Mouse (Mus musculus) ES-E14 (cell line): ENCODE measurements at regions not wholly inside any gene's neighbourhood (a gene's known extent, or its start where the extent isn't known, plus 50 kb on each side); places are given as distances from the start of the nearest gene placed in this dataset.

Experiments
- DNase-seq: peaks from one replicate; pipeline ENCODE4 v3.0.0-alpha.2; 2013; ENCODE audit warnings: low read depth, low spot score
- H3K27ac ChIP-seq: 2 replicates; pipeline ENCODE4 v1.5.1; 2012; ENCODE audit warnings: low read depth, mild to moderate bottlenecking, low read length, moderate library complexity, mixed read lengths; ENCODE audit not compliant: poor library complexity, insufficient read depth, severe bottlenecking
- H3K36me3 ChIP-seq: 2 replicates; pipeline ENCODE4 v1.6.1; 2012; ENCODE audit warnings: mild to moderate bottlenecking, low read length, moderate library complexity, mixed read lengths; ENCODE audit not compliant: control insufficient read depth, poor library complexity, insufficient read depth, severe bottlenecking
- H3K4me1 ChIP-seq, 2 experiments: fragments of 150-350 bp in 1 of 2; sonication (generic) in 1 of 2; 2 replicates each; pipeline ENCODE4 v1.6.1; 2012; ENCODE audit warnings: low read length in 2 of 2, mild to moderate bottlenecking in 1 of 2, mixed read lengths in 1 of 2; ENCODE audit not compliant: control insufficient read depth in 2 of 2, insufficient read depth in 2 of 2, poor library complexity in 1 of 2
- H3K4me3 ChIP-seq, 2 experiments: fragments of 150-350 bp in 1 of 2; sonication (generic) in 1 of 2; 2 replicates each; pipeline ENCODE4 v1.5.1; 2012; ENCODE audit warnings: low read length in 2 of 2, low read depth in 1 of 2, mild to moderate bottlenecking in 1 of 2, mixed read lengths in 1 of 2; ENCODE audit not compliant: insufficient read depth in 1 of 2, poor library complexity in 1 of 2, severe bottlenecking in 1 of 2
- H3K9ac ChIP-seq: 2 replicates; pipeline ENCODE4 v1.6.1; 2012; ENCODE audit warnings: low read depth, mild to moderate bottlenecking, low read length, mixed read lengths; ENCODE audit not compliant: poor library complexity, insufficient read depth, severe bottlenecking
- H3K9me3 ChIP-seq: fragments of 150-350 bp; sonication (generic); 2 replicates; pipeline ENCODE4 v1.6.1; 2012; ENCODE audit warnings: low read depth, mild to moderate bottlenecking, low read length; ENCODE audit not compliant: control insufficient read depth, insufficient read depth
- CHD2 ChIP-seq: IDR thresholded peaks from 2 replicates; pipeline ENCODE4 v1.6.1; 2014; ENCODE audit warnings: mild to moderate bottlenecking, low read depth, low read length, inconsistent platforms
- HCFC1 ChIP-seq: IDR thresholded peaks from 2 replicates; pipeline ENCODE4 v1.6.1; 2012; ENCODE audit warnings: low read length, inconsistent platforms, borderline replicate concordance; ENCODE audit not compliant: insufficient read depth
- MAFK ChIP-seq: IDR thresholded peaks from 2 replicates; pipeline ENCODE4 v1.6.1; 2014; ENCODE audit warnings: mild to moderate bottlenecking, low read depth, low read length, inconsistent platforms; ENCODE audit not compliant: insufficient read depth
- ZC3H11A ChIP-seq: IDR thresholded peaks from 2 replicates; pipeline ENCODE4 v1.6.1; 2012; ENCODE audit warnings: low read depth, mild to moderate bottlenecking, inconsistent platforms, low read length, borderline replicate concordance
- ZNF384 ChIP-seq: IDR thresholded peaks from 2 replicates; pipeline ENCODE4 v1.6.1; 2012; ENCODE audit warnings: low read depth, low read length, inconsistent platforms
- in situ Hi-C, 2 experiments: fragments of 600-800 bp; cut with MboI; formaldehyde crosslinking; loops; one replicate each; pipeline ENCODE4 v1.15.1; 2025; ENCODE audit warnings: low sequenced_read_pairs in 2 of 2, inconsistent platforms in 1 of 2; ENCODE audit not compliant: unreplicated experiment in 2 of 2

- no peak for TF ChIP-seq ZNF384
- no peak for TF ChIP-seq CHD2
- no peak for TF ChIP-seq ZC3H11A
- TF ChIP-seq MAFK = no peak
- TF ChIP-seq HCFC1 = no peak
- in situ Hi-C loops = no loop called here
- no peak for DNase-seq
These were observed 404.2 kb upstream of the Cntn3 start for GRCm38 (mm10) chr6:102977122-102977521.

GRCm38 (mm10) chr6:103023326-103023725, 450.4 kb upstream of the Cntn3 start:
- no peaks in the 10 kb centered on the region for H3K4me1 ChIP-seq
- no peak overlapping the region for H3K9ac ChIP-seq
- H3K4me3 ChIP-seq = no peak overlapping the region
- in situ Hi-C loops = no loop called here
- no peak overlapping the region for H3K27ac ChIP-seq
- H3K36me3 ChIP-seq = no peaks in the 10 kb centered on the region
- TF ChIP-seq ZC3H11A (no peak), ZNF384 (no peak), CHD2 (no peak), MAFK (no peak), HCFC1 (no peak)
- DNase-seq = no peak
- no peaks in the 10 kb centered on the region for H3K9me3 ChIP-seq

More at GRCm38 (mm10) chr6:102977122-102977521, 404.2 kb upstream of the Cntn3 start:
- Histone ChIP-seq H3K4me1 (no peaks in the 10 kb centered on the region), H3K4me3 (no peak overlapping the region), H3K36me3 (no peaks in the 10 kb centered on the region), H3K27ac (no peak overlapping the region), H3K9me3 (no peaks in the 10 kb centered on the region), H3K9ac (no peak overlapping the region)

GRCm38 (mm10) chr6:103024006-103024405, 451.1 kb upstream of the Cntn3 start:
- H3K4me1 ChIP-seq = no peaks in the 10 kb centered on the region
- no peak overlapping the region for H3K9ac ChIP-seq
- H3K36me3 ChIP-seq = no peaks in the 10 kb centered on the region
- H3K4me3 ChIP-seq = no peak overlapping the region
- no peak for DNase-seq
- TF ChIP-seq CHD2 (no peak), ZNF384 (no peak), ZC3H11A (no peak), HCFC1 (no peak), MAFK (no peak)
- H3K27ac ChIP-seq = no peak overlapping the region
- no peaks in the 10 kb centered on the region for H3K9me3 ChIP-seq
- in situ Hi-C loops = no loop called here

GRCm38 (mm10) chr6:103028150-103028549, 455.2 kb upstream of the Cntn3 start:
- H3K9ac ChIP-seq = no peak overlapping the region
- TF ChIP-seq MAFK = no peak
- TF ChIP-seq CHD2 = no peak
- no peak for TF ChIP-seq HCFC1
- no peak for TF ChIP-seq ZC3H11A
- no peaks in the 10 kb centered on the region for H3K9me3 ChIP-seq
- H3K27ac ChIP-seq = no peak overlapping the region
- H3K4me3 ChIP-seq = no peak overlapping the region
- no peaks in the 10 kb centered on the region for H3K4me1 ChIP-seq
- H3K36me3 ChIP-seq = no peaks in the 10 kb centered on the region
- DNase-seq = no peak
- in situ Hi-C loops = no loop called here

- TF ChIP-seq ZC3H11A (no peak), HCFC1 (no peak), CHD2 (no peak), ZNF384 (no peak), MAFK (no peak)
- DNase-seq = no peak
- Histone ChIP-seq H3K27ac (no peak overlapping the region), H3K4me1 (no peaks in the 10 kb centered on the region), H3K9me3 (no peaks in the 10 kb centered on the region), H3K4me3 (no peak overlapping the region), H3K9ac (no peak overlapping the region), H3K36me3 (no peaks in the 10 kb centered on the region)
- in situ Hi-C loops = no loop called here
These were observed 460.5 kb upstream of the Cntn3 start for GRCm38 (mm10) chr6:103033418-103033817.
